ENCODE assay signal across 8 mouse cellular contexts in the genomic region with DNA sequence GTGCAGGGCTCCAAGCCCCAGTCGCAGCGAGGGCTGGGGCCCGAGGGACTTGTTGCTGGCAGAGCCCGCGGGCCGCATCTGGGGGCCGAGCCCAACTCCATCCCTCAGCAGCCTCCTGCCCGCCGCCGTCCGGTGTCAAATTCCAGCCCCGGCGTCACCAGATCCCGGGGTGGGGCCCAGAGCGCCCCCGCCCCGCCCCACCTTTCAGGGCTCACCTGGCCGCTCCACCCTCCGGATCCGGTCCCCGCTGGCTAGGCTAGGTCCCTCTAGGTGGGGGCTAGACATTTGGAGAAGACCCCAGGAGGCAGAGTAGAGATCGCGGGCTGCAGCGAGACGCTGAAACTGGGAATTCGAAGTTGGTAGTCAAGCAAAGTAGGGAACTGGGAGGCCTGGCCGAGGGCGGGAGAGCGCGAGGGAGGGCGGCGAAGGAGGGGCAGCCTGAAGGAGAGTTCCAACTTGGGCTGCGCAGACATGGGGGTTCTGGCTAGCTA. TPM values are rescaled to one million over a fixed set of nuclear protein-coding genes. Genes with fewer than 3 reads are reported as not detected.
DNase-seq lines count a peak whose midpoint lies in the region; ATAC-seq lines count a peak whose summit lies in the region.

Artn (minus strand) TSS at position 373 of the 491 bp plus-strand sequence.

- H3K27ac ChIP-seq in embryonic facial prominence, embryonic 10.5 days (replicated peaks) = peak within 1 kb of the TSS; percentile 70
- H3K27ac ChIP-seq in limb, embryonic 11.5 days (replicated peaks; ENCODE audit: low read depth, low read length) = no peak within 1 kb of the TSS
- H3K27ac ChIP-seq in midbrain, embryonic 15.5 days = no peak within 1 kb of the TSS

- peak; percentile 70 for ATAC-seq in limb, embryonic 11.5 days (ENCODE audit: insufficient number of reproducible peaks, low FRiP score, low TSS enrichment, low read depth)
- ATAC-seq in midbrain, embryonic 15.5 days (replicated peaks) = no peak
- ATAC-seq in activated CD4-positive, CD25-positive, alpha-beta regulatory T cell, adult 4 months = no peak

- peaks cover 4% of the 10 kb centered on the region for H3K36me3 ChIP-seq in embryonic facial prominence, embryonic 10.5 days (replicated peaks)
- H3K36me3 ChIP-seq in limb, embryonic 11.5 days (ENCODE audit: control insufficient read depth, insufficient read depth, low read length) = no peaks in the 10 kb centered on the region
- no peaks in the 10 kb centered on the region for H3K36me3 ChIP-seq in midbrain, embryonic 15.5 days (replicated peaks)

- H3K27me3 ChIP-seq in embryonic facial prominence, embryonic 10.5 days (replicated peaks; ENCODE audit: low read depth, poor library complexity, severe bottlenecking) = peaks cover 70% of the 10 kb centered on the region
- peaks cover 26% of the 10 kb centered on the region for H3K27me3 ChIP-seq in limb, embryonic 11.5 days (ENCODE audit: control insufficient read depth, insufficient read depth, low read length)
- H3K27me3 ChIP-seq in midbrain, embryonic 15.5 days (replicated peaks) = peaks cover 47% of the 10 kb centered on the region

- WGBS in embryonic facial prominence, embryonic 10.5 days = under 1% methylated on average over 33 of the region's 33 CpGs
- WGBS in limb, embryonic 11.5 days = under 1% methylated on average over 33 of the region's 33 CpGs
- WGBS in midbrain, embryonic 15.5 days = under 1% methylated on average over 33 of the region's 33 CpGs

- peaks cover 42% of the 10 kb centered on the region for H3K4me1 ChIP-seq in embryonic facial prominence, embryonic 10.5 days
- H3K4me1 ChIP-seq in limb, embryonic 11.5 days (ENCODE audit: control insufficient read depth, insufficient read depth, low read length) = peaks cover 14% of the 10 kb centered on the region
- peaks cover 32% of the 10 kb centered on the region for H3K4me1 ChIP-seq in midbrain, embryonic 15.5 days

- H3K9me3 ChIP-seq in embryonic facial prominence, embryonic 10.5 days = no peaks in the 10 kb centered on the region
- no peaks in the 10 kb centered on the region for H3K9me3 ChIP-seq in limb, embryonic 11.5 days (ENCODE audit: control insufficient read depth, low read length)
- no peaks in the 10 kb centered on the region for H3K9me3 ChIP-seq in midbrain, embryonic 15.5 days

- intact Hi-C loops in gastrocnemius, postnatal 36 days (cut with DNase I) = loop anchor here (2.0 to 5.0 kb wide), 2 partner anchors 97 to 153 kb away; partner anchors contain the start of gene Slc6a9
- intact Hi-C loops in heart, postnatal 14 days (cut with DNase I) = loop anchor here (5.0 kb wide), 2 partner anchors 102 to 133 kb away; no protein-coding TSS in a partner anchor

- peak within 1 kb of the TSS; percentile 62 for H3K4me3 ChIP-seq in embryonic facial prominence, embryonic 10.5 days
- H3K4me3 ChIP-seq in limb, embryonic 11.5 days (ENCODE audit: low read depth, low read length) = peak within 1 kb of the TSS; percentile 39
- H3K4me3 ChIP-seq in midbrain, embryonic 15.5 days = peak within 1 kb of the TSS; percentile 23

- peak within 1 kb of the TSS; percentile 72 for H3K4me2 ChIP-seq in limb, embryonic 11.5 days (ENCODE audit: low read depth, severe bottlenecking)
- H3K4me2 ChIP-seq in midbrain, embryonic 15.5 days = peak within 1 kb of the TSS; percentile 48

- peak within 1 kb of the TSS; percentile 47 for H3K9ac ChIP-seq in limb, embryonic 11.5 days (ENCODE audit: low read length)
- H3K9ac ChIP-seq in midbrain, embryonic 15.5 days = peak within 1 kb of the TSS; percentile 20; the same call in 1 of the 2 replicates

- peak; percentile 35 for DNase-seq in gastrocnemius, adult 18-20 months (ENCODE audit: low spot score)
- no peak for DNase-seq in gastrocnemius, postnatal 36 days
- peak; percentile 80 for DNase-seq in embryonic facial prominence, embryonic 10.5 days (ENCODE audit: low spot score)
- DNase-seq in heart, postnatal 14 days = peak; percentile 24 to 27
- DNase-seq in limb, embryonic 11.5 days (ENCODE audit: low spot score) = peak; percentile 82
- DNase-seq in right cerebral cortex, postnatal 25 days = no peak

RNA-seq across cellular contexts. Expression of gene Artn, which starts in this region (rescaled TPM):
- under 1 TPM; 0.19 to 0.27 TPM for total RNA-seq in gastrocnemius, adult 18-20 months (2021)
- under 1 TPM; 0.15 to 0.32 TPM for total RNA-seq in gastrocnemius, postnatal 36 days (2021)
- 3.1 and 6.7 TPM in 2 replicates for polyA plus RNA-seq in embryonic facial prominence, embryonic 10.5 days (2016; fragmentation: Nextera tagmentation; extraction: Ambion mirVana)
- total RNA-seq in heart, postnatal 14 days (2021) = not detected
- 11.2 and 14.2 TPM in 2 replicates for polyA plus RNA-seq in limb, embryonic 11.5 days (2014; fragmentation: Nextera tagmentation; extraction: Ambion mirVana)
- polyA plus RNA-seq in midbrain, embryonic 15.5 days (2015; fragmentation: Nextera tagmentation; extraction: Ambion mirVana) = 0.45 and 0.96 TPM in 2 replicates
- polyA plus RNA-seq in activated CD4-positive, CD25-positive, alpha-beta regulatory T cell, adult 4 months (2017; shearing (Covaris generic)) = not detected

Comparison
In these comparisons a context has a peak if more than half of its experiments do, and no peak if none do; other contexts are left out.
1. Peak in DNase-seq in gastrocnemius, adult 18-20 months; RNA of the gene not detected or under 1 TPM.
2. Peak in DNase-seq in heart, postnatal 14 days; RNA of the gene not detected or under 1 TPM.
3. DNase-seq: peak in embryonic facial prominence, embryonic 10.5 days (single experiment) and limb, embryonic 11.5 days (single experiment); none in gastrocnemius, postnatal 36 days (0 of 2) and right cerebral cortex, postnatal 25 days (single experiment).
4. Peak in every context shown above with its lines, with median percentiles within 50 percentile points of each other: H3K4me3 ChIP-seq.